ENCODE assay signal across 22 mouse cellular contexts in the genomic region with DNA sequence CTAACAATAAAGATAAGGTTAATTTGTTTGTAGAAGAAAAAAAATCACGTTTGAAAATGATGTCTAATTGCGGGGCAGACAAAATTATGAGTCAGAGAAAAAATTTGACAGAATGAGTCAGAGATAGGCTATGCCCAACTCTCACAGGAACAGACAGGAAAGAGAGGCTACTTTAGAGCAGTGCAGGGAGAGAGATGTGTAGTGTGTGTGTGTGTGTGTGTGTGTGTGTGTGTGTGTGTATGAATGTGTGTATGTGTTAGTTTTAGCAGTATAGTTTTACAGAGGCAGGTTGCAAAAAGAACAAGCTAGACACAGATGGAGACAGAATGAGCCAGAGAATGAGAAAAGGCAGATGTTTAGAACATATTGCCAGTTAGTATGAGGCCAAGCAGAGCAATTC.
DNase-seq lines count a peak whose midpoint lies in the region; ATAC-seq lines count a peak whose summit lies in the region.
"Had no signal": no experiment of that assay in that cellular context is flagged by ENCODE, and none has a peak within 500 bp of the region (broad histone marks: within the 10 kb centered on the region; RNA-seq: fewer than 3 reads in every experiment).

No protein-coding gene starts in this region.

- no peak for ATAC-seq in cerebellum, adult (ENCODE audit: insufficient number of reproducible peaks, low FRiP score, low TSS enrichment)
- ATAC-seq: forebrain, embryonic 14.5 days; forebrain, postnatal 0 days; hindbrain, embryonic 16.5 days; intestine, postnatal 0 days; Patski had no signal

- DNase-seq in 3134 (ENCODE audit: extremely low read depth, insufficient read length, low spot score) = peak; percentile 51
- peak; percentile 64 for DNase-seq in 416B (ENCODE audit: low read depth)
- peak; percentile 53 for DNase-seq in NIH3T3 (ENCODE audit: low read depth)
- DNase-seq in urinary bladder, postnatal 4 days (ENCODE audit: low spot score in 2 of 2) = no peak
- no peak for DNase-seq in c-Kit-positive CD71-positive TER-119-positive erythroid progenitor cells, embryonic 14.5 days (ENCODE audit: low spot score)
- DNase-seq: adrenal gland, postnatal 10 days; adrenal gland, postnatal 36 days; B cell, adult 2 months; cerebellum, adult 11-12 months; cerebellum, adult 8-10 months; cerebellum, postnatal 10 days; cerebellum, postnatal 36 days; forebrain, postnatal 0 days; gastrocnemius, adult 2 months; gastrocnemius, postnatal 14 days; heart, adult 11 months; kidney, adult 2 months had no signal

Comparison
In these comparisons a context has a peak if more than half of its experiments do, and no peak if none do; other contexts are left out.
1. DNase-seq: peak in 3134 (single experiment), 416B (single experiment) and NIH3T3 (single experiment); none in urinary bladder, postnatal 4 days (0 of 2) and c-Kit-positive CD71-positive TER-119-positive erythroid progenitor cells, embryonic 14.5 days (single experiment).